Mouse (Mus musculus): Measurements from ENCODE around the gene Srm.

The Srm gene

GRCm38 (mm10) chr4:148601871-148602270 lies 10.6 kb downstream of the Srm start:
- peak; percentile 28 for DNase-seq (ENCODE audit: low spot score)

GRCm38 (mm10) chr4:148602357-148603120 lies 11.2 kb downstream of the Srm start, which contains the start of gene Masp2:
Gene Masp2 (plus strand): TSS chr4:148602554.
- no peak for DNase-seq (ENCODE audit: low spot score)

GRCm38 (mm10) chr4:148603376-148604139 lies 12.3 kb downstream of the Srm start:
- no peak for DNase-seq (ENCODE audit: low spot score)

GRCm38 (mm10) chr4:148604141-148604540 lies 12.8 kb downstream of the Srm start:
- DNase-seq (ENCODE audit: low spot score) = no peak

GRCm38 (mm10) chr4:148604541-148605165 lies 13.3 kb downstream of the Srm start:
- peak; percentile 46 for DNase-seq (ENCODE audit: low spot score)

- DNase-seq (ENCODE audit: low spot score) = peak; percentile 76
These were observed 16.5 kb downstream of the Srm start for GRCm38 (mm10) chr4:148607758-148608157.

GRCm38 (mm10) chr4:148609805-148610204 lies 18.5 kb downstream of the Srm start:
- peak; percentile 59 for DNase-seq (ENCODE audit: low spot score)

- DNase-seq (ENCODE audit: low spot score) = no peak
These were observed 19.5 kb downstream of the Srm start for GRCm38 (mm10) chr4:148610631-148611364.

GRCm38 (mm10) chr4:148612557-148612956 lies 21.3 kb downstream of the Srm start:
- DNase-seq (ENCODE audit: low spot score) = no peak

- no peak for DNase-seq (ENCODE audit: low spot score)
These were observed 22.4 kb downstream of the Srm start for GRCm38 (mm10) chr4:148613738-148614137.

- DNase-seq (ENCODE audit: low spot score) = no peak
These were observed 28.5 kb downstream of the Srm start for GRCm38 (mm10) chr4:148619805-148620204.

GRCm38 (mm10) chr4:148620718-148621117 lies 29.4 kb downstream of the Srm start:
- DNase-seq (ENCODE audit: low spot score) = no peak

- no peak for DNase-seq (ENCODE audit: low spot score)
These were observed 31.2 kb downstream of the Srm start for GRCm38 (mm10) chr4:148622485-148622884.

GRCm38 (mm10) chr4:148623609-148624008 lies 32.3 kb downstream of the Srm start:
- no peak for DNase-seq (ENCODE audit: low spot score)

- no peak for DNase-seq (ENCODE audit: low spot score)
These were observed 33.7 kb downstream of the Srm start for GRCm38 (mm10) chr4:148625010-148625409.

- peak; percentile 63 for DNase-seq (ENCODE audit: low spot score)
These were observed 34.7 kb downstream of the Srm start for GRCm38 (mm10) chr4:148625756-148626622.

GRCm38 (mm10) chr4:148626623-148627185 lies 35.4 kb downstream of the Srm start, which contains the start of gene Tardbp:
Gene Tardbp (minus strand): TSS chr4:148627019.
- peak; percentile 93 for DNase-seq (ENCODE audit: low spot score)

GRCm38 (mm10) chr4:148627246-148627645 lies 35.9 kb downstream of the Srm start:
- DNase-seq (ENCODE audit: low spot score) = no peak

- no peak for DNase-seq (ENCODE audit: low spot score)
These were observed 40.9 kb downstream of the Srm start for GRCm38 (mm10) chr4:148632013-148632692.

All from adipocyte (in vitro differentiated cells).